Mouse (Mus musculus) embryonic stem cell, embryonic (primary cell): Measurements from ENCODE around the gene Mmp8.

Experiments used
- CTCF ChIA-PET, 4 experiments: fragments of 300-600 bp in 2 of 4; fragments of 350-600 bp in 2 of 4; sonication (Branson Sonifier 250); formaldehyde crosslinking; loops; one replicate each; lab custom pipeline; 2022; ENCODE audit warnings: inconsistent platforms in 2 of 4; lab: Charles Lee
- POLR2A ChIA-PET, 4 experiments: fragments of 300-600 bp in 2 of 4; fragments of 350-600 bp in 2 of 4; sonication (Branson Sonifier 250); formaldehyde crosslinking; loops; one replicate each; lab custom pipeline; 2022; ENCODE audit warnings: antibody characterized with exemption in 4 of 4, inconsistent platforms in 1 of 4; lab: Charles Lee

The Mmp8 gene

DNA sequence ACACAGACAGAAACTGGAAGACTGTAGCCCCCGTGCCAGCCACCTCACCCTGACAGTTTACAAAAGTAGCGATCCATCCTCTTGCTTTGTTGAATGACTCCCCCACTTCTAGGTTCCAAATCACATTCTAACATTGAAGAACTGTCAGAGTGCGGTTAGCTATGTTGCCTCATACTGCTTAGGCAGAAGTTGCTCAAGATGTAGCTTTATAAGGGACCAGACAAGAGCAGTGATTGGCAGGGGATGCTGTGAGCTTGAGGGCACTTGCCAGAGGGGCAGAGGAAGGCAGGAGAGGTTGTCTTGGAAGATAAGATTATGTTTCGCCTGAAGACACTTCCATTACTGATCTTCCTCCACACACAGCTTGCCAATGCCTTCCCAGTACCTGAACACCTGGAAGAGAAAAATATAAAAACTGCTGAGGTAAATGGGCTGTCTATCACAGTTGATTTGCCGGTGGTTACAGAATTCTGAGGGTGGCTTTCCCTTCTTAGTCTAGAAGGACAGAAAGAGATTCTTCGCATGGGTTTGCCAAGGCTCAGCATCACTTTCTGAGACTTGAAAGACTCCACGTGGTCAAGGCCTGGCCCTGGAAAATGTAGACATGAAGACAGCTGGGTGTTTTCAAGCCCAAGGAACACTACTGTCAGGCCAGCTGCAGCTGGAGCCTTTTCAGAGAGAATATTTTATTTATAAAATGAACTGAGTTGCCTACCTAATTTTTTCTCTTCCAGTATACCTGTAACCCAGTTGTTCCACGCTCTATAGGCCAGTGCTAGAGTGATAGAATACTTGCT, at the start of gene Mmp8:
Mmp8 (plus strand) TSS at position 236 of the 797 bp plus-strand sequence.
- ChIA-PET CTCF (no interaction called here), POLR2A (interaction anchor here in 1 of 4 experiments (0.7 kb wide), 1 partner anchor 96 kb away, joined by 3 read pairs; no protein-coding TSS in a partner anchor)

GRCm38 (mm10) chr9:7509619-7510233, 48.5 kb upstream of the Mmp8 start:
- ChIA-PET CTCF (no interaction called here), POLR2A (no interaction called here)

DNA sequence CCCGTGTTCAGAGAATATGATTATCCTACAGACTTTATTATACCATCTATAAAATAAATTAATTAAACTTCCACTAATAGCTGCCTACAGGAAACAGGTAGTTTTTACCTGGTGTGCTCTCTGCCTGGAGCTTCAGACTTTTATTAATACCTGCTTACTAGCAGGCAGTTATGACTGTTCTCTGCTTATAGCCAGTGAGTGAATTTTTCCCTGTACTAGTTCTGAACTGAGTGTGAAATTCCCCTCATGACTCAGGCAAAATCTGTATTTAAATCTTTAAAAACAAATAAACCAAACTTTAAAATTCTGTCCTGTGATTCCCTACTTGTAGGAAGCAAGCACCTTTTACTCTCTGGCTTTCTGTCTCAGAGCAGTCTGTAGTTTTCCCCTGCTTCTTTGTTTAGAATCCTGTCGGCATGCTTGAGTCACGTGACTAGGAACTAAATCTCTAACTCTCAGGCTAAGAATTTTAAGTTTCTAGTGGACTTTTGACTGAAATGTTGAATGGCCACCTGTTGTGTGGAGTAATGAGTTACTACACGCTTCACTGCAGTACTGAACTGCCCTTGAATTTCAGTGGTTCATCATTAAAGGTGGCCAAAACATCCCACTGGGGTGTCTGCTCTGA, 40.2 kb upstream of the Mmp8 start:
- CTCF ChIA-PET = no interaction called here
- POLR2A ChIA-PET = no interaction called here

GRCm38 (mm10) chr9:7526255-7526940, 31.9 kb upstream of the Mmp8 start:
- ChIA-PET CTCF (interaction anchor here in 1 of 4 experiments (1.4 kb wide), 1 partner anchor 24 kb away, joined by 3 read pairs; no protein-coding TSS in a partner anchor), POLR2A (no interaction called here)

GRCm38 (mm10) chr9:7542763-7543162, 15.5 kb upstream of the Mmp8 start:
- ChIA-PET CTCF (no interaction called here), POLR2A (interaction anchor here in 1 of 4 experiments (0.6 kb wide), 1 partner anchor 91 kb away, joined by 3 read pairs; no protein-coding TSS in a partner anchor)

- ChIA-PET POLR2A (no interaction called here), CTCF (no interaction called here)
These were observed 13.3 kb upstream of the Mmp8 start for GRCm38 (mm10) chr9:7544923-7545457.

GRCm38 (mm10) chr9:7545471-7545870, 12.8 kb upstream of the Mmp8 start:
- CTCF ChIA-PET = no interaction called here

DNA sequence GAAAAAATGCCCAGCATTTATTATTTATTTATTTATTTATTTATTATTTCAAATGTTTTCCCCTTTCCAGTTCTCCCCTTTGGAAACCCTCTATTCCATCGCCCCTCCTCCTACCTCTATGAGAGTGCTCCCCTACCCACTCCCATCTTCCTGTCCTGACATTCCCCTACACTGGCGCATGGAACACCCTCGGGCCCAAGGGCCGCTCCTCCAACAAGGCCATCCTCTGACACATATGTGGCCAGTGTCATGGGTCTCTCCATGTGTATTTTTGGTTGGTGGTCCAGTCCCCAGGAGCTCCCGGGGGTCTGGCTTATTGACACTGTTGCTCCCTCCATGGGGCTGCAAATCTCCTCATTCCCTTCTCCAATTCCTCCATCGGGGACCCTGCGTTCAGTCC, 12.3 kb upstream of the Mmp8 start:
- ChIA-PET POLR2A (no interaction called here), CTCF (no interaction called here)

More at GRCm38 (mm10) chr9:7545471-7545870, 12.8 kb upstream of the Mmp8 start:
- POLR2A ChIA-PET = no interaction called here

DNA sequence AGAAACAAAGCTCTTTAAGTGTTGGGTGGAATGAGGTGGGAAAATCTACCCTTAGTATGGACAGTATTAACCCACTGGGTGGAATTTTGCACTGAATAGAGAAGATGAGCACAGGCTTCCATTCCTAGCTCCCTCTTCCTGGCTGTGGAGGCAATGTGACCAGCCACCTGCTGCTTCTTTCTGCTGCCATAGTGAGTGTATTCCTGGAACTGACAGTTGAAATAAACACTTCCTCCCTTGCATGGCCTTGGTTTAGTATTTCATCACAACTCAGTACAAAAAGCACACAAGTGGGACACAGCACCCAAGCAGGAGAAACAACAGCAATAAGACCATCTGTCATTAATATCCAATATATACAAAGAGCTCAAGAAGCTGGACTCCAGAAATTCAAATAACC, 6.3 kb upstream of the Mmp8 start:
- POLR2A ChIA-PET = no interaction called here
- CTCF ChIA-PET = interaction anchor here in 1 of 4 experiments (0.6 kb wide), 1 partner anchor 51 kb away, joined by 3 read pairs; no protein-coding TSS in a partner anchor

- CTCF ChIA-PET = interaction anchor here in 1 of 4 experiments (0.6 kb wide), 1 partner anchor 396 kb away, joined by 3 read pairs; no protein-coding TSS in a partner anchor
- POLR2A ChIA-PET = no interaction called here
These were observed 4.7 kb upstream of the Mmp8 start for GRCm38 (mm10) chr9:7553536-7553935.

DNA sequence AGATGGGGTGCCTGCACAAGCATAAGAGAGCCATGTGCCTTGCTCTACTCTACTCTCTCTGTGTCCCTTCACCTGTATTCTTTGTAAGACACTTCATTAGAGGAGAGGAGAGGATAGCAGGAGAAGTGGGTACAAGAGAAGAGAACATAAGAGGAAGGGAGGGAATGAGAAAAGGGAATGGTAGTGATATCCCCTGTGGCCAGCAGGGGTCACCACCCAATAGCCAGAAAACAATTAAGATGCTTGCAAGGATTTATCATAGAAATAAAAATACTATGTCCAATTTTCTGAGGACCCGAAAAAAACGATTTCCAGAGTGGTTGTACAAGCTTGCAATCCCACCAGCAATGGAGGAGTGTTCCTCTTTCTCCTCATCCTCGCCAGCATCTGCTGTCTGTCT, 3.9 kb upstream of the Mmp8 start:
- ChIA-PET CTCF (interaction anchor here in 2 of 4 experiments (0.6 kb wide), 2 partner anchors 396 to 1300 kb away, joined by 3 read pairs; no protein-coding TSS in a partner anchor), POLR2A (no interaction called here)

- POLR2A ChIA-PET = interaction anchor here in 1 of 4 experiments (0.6 kb wide), 1 partner anchor 43 kb away, joined by 4 read pairs; no protein-coding TSS in a partner anchor
- CTCF ChIA-PET = interaction anchor here in 1 of 4 experiments (0.6 kb wide), 1 partner anchor 175 kb away, joined by 3 read pairs; no protein-coding TSS in a partner anchor
These were observed 1.8 kb downstream of the Mmp8 start for GRCm38 (mm10) chr9:7560026-7560425.

GRCm38 (mm10) chr9:7567376-7567775, 9.1 kb downstream of the Mmp8 start:
- ChIA-PET POLR2A (no interaction called here), CTCF (no interaction called here)

DNA sequence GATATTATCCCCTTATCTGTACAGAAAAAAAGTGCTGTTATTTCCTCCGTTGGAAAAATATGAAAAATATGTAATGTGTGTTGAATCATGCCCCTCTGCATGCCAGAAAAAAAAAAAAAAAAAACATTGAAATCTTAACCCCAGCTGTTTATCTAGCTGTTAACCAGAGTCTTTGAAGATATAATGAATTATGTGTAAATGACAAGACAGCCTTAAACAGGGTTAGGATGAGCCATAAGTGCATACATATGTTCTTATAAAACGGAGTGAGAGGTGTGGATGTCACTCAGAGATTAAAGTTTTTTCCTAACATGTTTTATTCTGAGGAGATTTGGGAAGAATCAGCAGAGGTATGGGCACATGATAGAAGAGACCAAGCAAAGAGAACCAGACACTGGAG, 9.7 kb downstream of the Mmp8 start:
- CTCF ChIA-PET = no interaction called here
- POLR2A ChIA-PET = no interaction called here

DNA sequence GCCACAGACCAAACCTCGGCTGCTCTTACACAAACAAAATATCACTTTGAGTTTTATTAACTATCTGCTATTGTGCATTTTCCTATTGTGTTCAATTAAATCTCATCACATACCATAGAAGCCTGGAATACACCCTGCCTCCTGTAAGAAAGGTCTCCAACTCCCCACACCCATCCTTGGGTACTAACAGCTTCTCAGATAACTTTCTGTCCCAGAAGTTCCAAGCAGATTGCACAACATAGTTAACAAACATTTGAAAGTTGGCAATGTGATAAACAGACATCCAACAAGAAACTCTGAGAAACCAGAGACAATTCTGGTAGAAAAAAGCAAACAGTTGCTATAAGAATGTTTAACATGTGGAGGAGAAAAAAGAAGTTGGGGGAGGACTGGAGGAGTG, 12.2 kb downstream of the Mmp8 start:
- POLR2A ChIA-PET = no interaction called here
- CTCF ChIA-PET = no interaction called here

DNA sequence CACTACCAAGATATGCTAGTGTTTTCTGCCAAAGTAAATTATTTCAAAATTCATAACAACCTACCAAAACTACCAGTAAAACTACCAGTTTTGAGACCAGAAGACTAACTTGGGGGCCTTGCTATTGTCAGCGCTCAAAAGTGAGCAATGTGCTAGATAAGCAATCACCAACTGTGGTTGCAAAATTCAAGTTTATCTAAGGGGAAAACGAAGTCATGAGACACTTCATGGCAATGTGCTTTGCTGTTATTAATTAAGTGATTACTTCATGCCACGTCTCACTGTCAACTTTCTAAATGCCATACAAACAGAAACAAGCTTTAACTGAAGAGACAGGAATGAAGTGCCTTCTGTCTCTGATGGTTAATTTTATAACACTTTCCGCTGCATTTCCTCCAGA, 12.9 kb downstream of the Mmp8 start, which contains the start of gene Mmp27:
Mmp27 (plus strand) TSS at position 235 of the 400 bp plus-strand sequence.
- CTCF ChIA-PET = no interaction called here
- POLR2A ChIA-PET = no interaction called here

DNA sequence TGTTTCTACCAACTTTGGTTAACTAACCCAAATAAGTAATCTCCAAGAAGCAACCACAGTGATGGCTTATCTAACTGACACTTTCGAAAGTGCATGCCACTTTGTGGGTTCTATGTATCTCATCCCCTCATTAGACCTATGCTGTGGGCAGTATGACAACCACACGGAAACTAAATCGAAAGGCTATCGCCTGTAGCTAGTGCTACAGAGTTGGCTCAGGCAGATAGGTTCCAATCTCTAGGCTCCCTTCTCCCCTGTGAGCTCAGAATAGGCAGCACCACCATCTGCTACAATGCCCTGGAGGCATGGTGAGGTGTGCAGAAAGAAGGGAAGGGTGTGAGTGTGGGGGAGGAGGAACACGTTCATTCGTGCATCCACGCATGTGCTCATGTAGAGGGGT, 13.9 kb downstream of the Mmp8 start:
- POLR2A ChIA-PET = no interaction called here
- CTCF ChIA-PET = interaction anchor here in 1 of 4 experiments (0.7 kb wide), 1 partner anchor 927 kb away, joined by 5 read pairs; no protein-coding TSS in a partner anchor

GRCm38 (mm10) chr9:7572663-7573308, 14.5 kb downstream of the Mmp8 start:
- CTCF ChIA-PET = interaction anchor here in 1 of 4 experiments (0.7 kb wide), 1 partner anchor 927 kb away, joined by 5 read pairs; no protein-coding TSS in a partner anchor
- POLR2A ChIA-PET = interaction anchor here in 2 of 4 experiments (0.6 kb wide), 2 partner anchors 120 to 345 kb away, joined by 3 read pairs; no protein-coding TSS in a partner anchor
